ENCODE assay signal across 8 mouse cellular contexts in the genomic region with DNA sequence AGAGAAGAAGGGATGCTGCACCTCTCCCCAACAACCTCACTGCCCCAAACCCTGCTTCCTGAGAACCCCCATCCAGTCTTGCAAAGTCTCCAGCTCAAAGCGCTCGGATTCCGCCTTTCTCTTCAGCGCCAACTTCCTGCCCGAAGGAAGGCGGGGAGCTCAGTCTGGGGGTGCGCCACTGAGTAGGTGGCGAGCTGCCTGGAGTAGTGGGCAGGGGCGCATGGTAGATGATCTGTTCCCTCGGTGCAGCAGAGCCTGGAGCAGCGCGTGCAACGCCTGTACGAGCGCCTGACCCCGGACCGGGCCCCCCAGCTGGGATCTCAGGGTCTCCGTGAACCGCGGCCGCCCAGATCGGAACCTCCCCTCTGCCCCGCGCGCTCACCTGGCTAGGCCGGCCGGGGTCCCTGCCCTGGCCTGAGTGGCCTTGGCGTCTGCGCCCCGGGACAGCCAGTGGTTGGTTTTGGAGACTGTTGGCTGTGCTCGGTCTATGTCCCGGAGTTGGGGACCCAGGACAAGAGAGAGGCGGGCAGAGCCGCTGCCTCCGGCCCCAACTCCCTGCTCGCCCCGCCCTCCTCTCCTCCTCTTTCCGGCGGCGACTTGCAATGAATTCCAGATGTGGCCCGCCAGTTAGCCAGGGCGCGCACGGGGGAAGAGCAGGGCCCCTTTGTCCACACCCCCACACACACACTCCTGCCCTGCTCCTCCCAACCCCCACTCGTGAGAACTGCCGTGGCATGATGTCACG. TPM values are rescaled to one million over a fixed set of nuclear protein-coding genes. Genes with fewer than 3 reads are reported as not detected.
DNase-seq lines count a peak whose midpoint lies in the region; ATAC-seq and TF ChIP-seq lines count a peak whose summit lies in the region.

A gene (minus strand): TSS at position 566 of the 745 bp plus-strand sequence.

- peak within 1 kb of the TSS; percentile 70 for H3K9ac ChIP-seq in forebrain, postnatal 0 days
- peak within 1 kb of the TSS; percentile 82 for H3K9ac ChIP-seq in lung, postnatal 0 days (replicated peaks; ENCODE audit: low read depth)

- peak within 1 kb of the TSS; percentile 65 for H3K4me3 ChIP-seq in forebrain, postnatal 0 days (ENCODE audit: low read depth, low read length)
- peak within 1 kb of the TSS; percentile 85 for H3K4me3 ChIP-seq in lung, postnatal 0 days (ENCODE audit: low read depth, low read length)

- no peak for TF ChIP-seq POLR2A in brain, embryonic 14.5 days (IDR thresholded peaks at IDR 0.05; ENCODE audit: borderline replicate concordance, extremely low read depth, insufficient read depth, insufficient read length, poor library complexity, severe bottlenecking)

- peak; percentile 53 for ATAC-seq in forebrain, postnatal 0 days
- ATAC-seq in lung, postnatal 0 days, result peak; percentile 67

- no peak for TF ChIP-seq CTCF in brain, embryonic 14.5 days (IDR thresholded peaks at IDR 0.05; ENCODE audit: borderline replicate concordance, extremely low read depth, insufficient read depth, insufficient read length)
- no peak for TF ChIP-seq CTCF in forebrain, postnatal 0 days (IDR thresholded peaks at IDR 0.05; ENCODE audit: low read depth)
- no peak for TF ChIP-seq CTCF in lung, postnatal 0 days (IDR thresholded peaks at IDR 0.05)

- H3K36me3 ChIP-seq in forebrain, postnatal 0 days (ENCODE audit: insufficient read depth), result no peaks in the 10 kb centered on the region
- no peaks in the 10 kb centered on the region for H3K36me3 ChIP-seq in lung, postnatal 0 days (ENCODE audit: insufficient read depth, low read length)

- TF ChIP-seq EP300 in lung, postnatal 0 days (IDR thresholded peaks at IDR 0.05), result no peak

- 2% methylated on average over 45 of the region's 47 CpGs for WGBS in forebrain, postnatal 0 days
- 0% methylated on average over 36 of the region's 47 CpGs for WGBS in lung, postnatal 0 days

- 0 out of 2 replicates have a peak within 1 kb of the TSS, but pooled peaks have one; percentile 35 for H3K27ac ChIP-seq in forebrain, postnatal 0 days (ENCODE audit: low read depth, low read length)
- peak within 1 kb of the TSS; percentile 96 for H3K27ac ChIP-seq in lung, postnatal 0 days (ENCODE audit: low read length)

- 0 out of 2 replicates have a peak, but pooled peaks cover 10% of the 10 kb centered on the region for H3K4me1 ChIP-seq in forebrain, postnatal 0 days (ENCODE audit: insufficient read depth)
- H3K4me1 ChIP-seq in lung, postnatal 0 days (ENCODE audit: insufficient read depth, low read depth, low read length), result peaks cover 14% of the 10 kb centered on the region; the same call in 1 of the 2 replicates

- intact Hi-C loops in heart, postnatal 36 days (cut with DNase I), result loop anchor here (1.0 kb wide), 1 partner anchor 24 kb away; no protein-coding TSS in a partner anchor

- H3K27me3 ChIP-seq in forebrain, postnatal 0 days (ENCODE audit: insufficient read depth, low read length), result no peaks in the 10 kb centered on the region
- H3K27me3 ChIP-seq in lung, postnatal 0 days (replicated peaks; ENCODE audit: insufficient read depth, low read length), result no peaks in the 10 kb centered on the region

- no peaks in the 10 kb centered on the region for H3K9me3 ChIP-seq in forebrain, postnatal 0 days (ENCODE audit: low read length)
- H3K9me3 ChIP-seq in lung, postnatal 0 days (ENCODE audit: low read length), result no peaks in the 10 kb centered on the region

- peak within 1 kb of the TSS; percentile 100 for H3K4me2 ChIP-seq in forebrain, postnatal 0 days (ENCODE audit: low read depth)
- peak within 1 kb of the TSS; percentile 83 for H3K4me2 ChIP-seq in lung, postnatal 0 days (replicated peaks; ENCODE audit: low read depth, low read length)

- DNase-seq in ES-CJ7 (ENCODE audit: low read depth, low spot score), result peak; percentile 94
- peak; percentile 76 for DNase-seq in brain, embryonic 14.5 days (ENCODE audit: low read depth)
- DNase-seq in forebrain, postnatal 0 days, result peak; percentile 72
- peak; percentile 84 to 88 for DNase-seq in heart, postnatal 36 days
- DNase-seq in layer of hippocampus, adult 8-10 months (ENCODE audit: low spot score in 2 of 2), result peak; percentile 30 to 48
- DNase-seq in lung, postnatal 0 days (ENCODE audit: low spot score), result peak; percentile 96
- DNase-seq in ovary, adult 18-20 months (ENCODE audit: low spot score), result peak; percentile 71
- DNase-seq in thymus, postnatal 10 days (ENCODE audit: low spot score in 2 of 2), result peak; percentile 62 to 66

RNA-seq across cellular contexts. Expression of the gene that starts here (rescaled TPM):
- 4.7 and 6.0 TPM in 2 replicates for polyA plus RNA-seq in brain, embryonic 14.5 days (2012; rRNA removed)
- total RNA-seq in forebrain, postnatal 0 days (2014; rRNA removed), result 3.7 and 4.0 TPM in 2 replicates
- 5.1 and 5.7 TPM in 2 replicates for polyA plus RNA-seq in forebrain, postnatal 0 days (2015; fragmentation: Nextera tagmentation; extraction: Ambion mirVana)
- total RNA-seq in heart, postnatal 36 days (2021), result 1 to 10 TPM; 3.9 to 5.1 TPM
- 1 to 10 TPM; 1.3 to 4.4 (median 3.7) TPM for total RNA-seq in layer of hippocampus, adult 8-10 months (2022)
- polyA plus RNA-seq in lung, postnatal 0 days (2015; fragmentation: Nextera tagmentation; extraction: Ambion mirVana), result 60.8 and 62.3 TPM in 2 replicates

Comparison
In these comparisons a context has a peak if more than half of its experiments do, and no peak if none do; other contexts are left out.
1. Peak in every context shown above with its lines: DNase-seq, ATAC-seq, H3K4me3 ChIP-seq and H3K27ac ChIP-seq.
2. DNase-seq: peak in every context shown above with its lines; median percentile 96 in lung, postnatal 0 days; 94 in ES-CJ7; 86 in heart, postnatal 36 days; 76 in brain, embryonic 14.5 days; 72 in forebrain, postnatal 0 days; 71 in ovary, adult 18-20 months; 64 in thymus, postnatal 10 days; 39 in layer of hippocampus, adult 8-10 months.